Mouse (Mus musculus) Patski (cell line): ENCODE results near the gene Yipf2. TPM values are rescaled to one million over a fixed set of nuclear protein-coding genes. Genes with fewer than 3 reads are reported as not detected.
"Not testable (repeated sequence)": the region's sequence is repeated elsewhere in the genome, so short reads cannot be mapped to it uniquely, and the experiment has no call there.

Experiments
- ATAC-seq: fragments of 100-300 bp; one replicate; pipeline ENCODE4 v1.8.0; 2021
- CTCF ChIA-PET: fragments of 350-600 bp; sonication (Branson Sonifier 250); formaldehyde crosslinking; loops from one replicate; lab custom pipeline; 2022; ENCODE audit warnings: inconsistent platforms; lab: Charles Lee
- POLR2A ChIA-PET: fragments of 350-600 bp; sonication (Branson Sonifier 250); formaldehyde crosslinking; loops from one replicate; lab custom pipeline; 2022; ENCODE audit warnings: antibody characterized with exemption, inconsistent platforms; lab: Charles Lee
- DNase-seq: peaks from one replicate; pipeline ENCODE4 v3.0.0-alpha.2; 2011; ENCODE audit warnings: low read depth, low spot score
- H3K27me3 ChIP-seq: fragments of 371-371 bp; one replicate; pipeline ENCODE4 v1.5.1; 2021
- CTCF ChIP-seq: fragments of 100-300 bp; IDR thresholded peaks from one replicate; pipeline ENCODE4 v1.5.1; 2021
- in situ Hi-C: fragments of 300-500 bp; cut with MboI; formaldehyde crosslinking; loops from 3 replicates; pipeline ENCODE4 v1.11.1; 2018; ENCODE audit warnings: low pct_unique_long_range_greater_than_20kb, mixed read lengths
- polyA plus RNA-seq: library from polyadenylated mRNA; unstranded; gene quantifications from one replicate; pipeline ENCODE4 v1.2.3, GENCODE M21; 2021

Gene Yipf2
- polyA plus RNA-seq, 1 experiment from 2014 or later, result 39.0 TPM

DNA sequence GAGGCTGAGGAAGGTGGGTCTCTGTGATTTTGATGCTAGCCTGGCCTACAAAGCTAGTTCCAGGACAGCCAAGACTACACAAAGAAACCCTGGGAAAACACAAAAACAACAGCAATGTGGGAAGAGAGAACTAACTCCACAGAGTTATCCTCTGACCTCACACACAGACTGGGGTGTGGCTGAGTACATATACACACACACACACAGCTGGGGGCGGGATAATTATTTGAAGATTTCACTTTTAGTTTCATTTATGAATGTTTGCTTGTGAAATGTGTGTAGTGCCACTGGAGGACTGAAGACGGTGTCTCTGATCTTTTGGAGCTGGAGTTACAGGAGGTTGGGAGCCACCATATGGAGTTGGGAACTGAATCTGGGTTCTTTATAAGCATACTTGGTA is 8.4 kb upstream of the Yipf2 start:
- ATAC-seq (no peak), DNase-seq (no peak)
- TF ChIP-seq CTCF, result no peak
- POLR2A ChIA-PET, result no interaction called here
- CTCF ChIA-PET, result interaction anchor here (0.9 to 3.1 kb wide), 7 partner anchors 9 to 160 kb away, joined by 3 to 13 read pairs (median 6); partner anchors contain the start of genes Spc24, Timm29 and Yipf2
- no peaks in the 10 kb centered on the region for H3K27me3 ChIP-seq
- in situ Hi-C loops, result no loop called here

DNA sequence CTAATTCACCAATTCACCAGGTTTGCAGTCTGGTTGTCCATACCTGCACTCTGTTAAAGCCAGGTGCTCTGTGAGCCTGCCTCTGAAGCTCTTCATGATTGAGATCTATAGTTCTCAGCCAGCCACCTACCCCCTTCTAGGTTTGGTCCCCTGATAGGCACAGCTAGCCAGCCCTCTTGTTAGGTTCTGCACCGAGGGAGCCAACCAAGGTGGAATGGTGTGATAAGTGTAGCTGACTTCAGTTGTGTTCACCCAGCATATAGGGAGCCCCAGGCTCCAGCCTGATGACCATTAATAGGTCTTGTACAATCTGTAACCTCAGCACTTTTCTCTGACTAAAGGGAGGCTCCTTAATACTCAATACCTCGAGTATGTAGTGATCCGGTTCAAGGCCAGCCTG is 7.6 kb upstream of the Yipf2 start:
- TF ChIP-seq CTCF, result no peak
- ATAC-seq (no peak), DNase-seq (no peak)
- in situ Hi-C loops, result no loop called here
- ChIA-PET CTCF (interaction anchor here (1.7 to 1.9 kb wide), 2 partner anchors 8 to 204 kb away, joined by 6 read pairs; partner anchors contain the start of genes Timm29 and Yipf2), POLR2A (interaction anchor here (0.7 kb wide), 1 partner anchor 92 kb away, joined by 3 read pairs; no protein-coding TSS in a partner anchor)
- H3K27me3 ChIP-seq, result no peaks in the 10 kb centered on the region

DNA sequence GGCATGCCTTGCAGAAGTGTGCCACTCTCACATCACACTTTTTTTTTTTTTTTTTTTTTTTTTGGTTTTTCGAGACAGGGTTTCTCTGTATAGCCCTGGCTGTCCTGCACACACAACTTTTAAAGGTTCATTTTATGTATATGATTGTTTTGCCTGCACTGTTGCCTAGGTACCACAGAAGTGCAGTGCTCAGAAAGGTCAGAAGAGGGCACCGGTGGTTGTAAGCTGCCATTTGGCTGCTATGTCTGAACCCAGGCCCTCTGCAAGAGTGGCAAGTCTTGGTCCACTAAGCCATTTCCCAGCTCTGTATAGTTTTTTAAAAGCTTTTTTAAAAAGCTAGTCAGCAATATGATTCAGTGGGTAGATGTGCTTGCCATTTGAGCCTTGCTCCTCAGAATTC is 5.6 kb upstream of the Yipf2 start:
- no peak for DNase-seq
- no peaks in the 10 kb centered on the region for H3K27me3 ChIP-seq
- in situ Hi-C loops, result no loop called here
- no peak for TF ChIP-seq CTCF
- no peak for ATAC-seq
- ChIA-PET POLR2A (interaction anchor here (0.9 kb wide), 1 partner anchor 43 kb away, joined by 3 read pairs; no protein-coding TSS in a partner anchor), CTCF (interaction anchor here (1.0 to 1.9 kb wide), 3 partner anchors 28 to 206 kb away, joined by 3 to 6 read pairs (median 3); no protein-coding TSS in a partner anchor)

DNA sequence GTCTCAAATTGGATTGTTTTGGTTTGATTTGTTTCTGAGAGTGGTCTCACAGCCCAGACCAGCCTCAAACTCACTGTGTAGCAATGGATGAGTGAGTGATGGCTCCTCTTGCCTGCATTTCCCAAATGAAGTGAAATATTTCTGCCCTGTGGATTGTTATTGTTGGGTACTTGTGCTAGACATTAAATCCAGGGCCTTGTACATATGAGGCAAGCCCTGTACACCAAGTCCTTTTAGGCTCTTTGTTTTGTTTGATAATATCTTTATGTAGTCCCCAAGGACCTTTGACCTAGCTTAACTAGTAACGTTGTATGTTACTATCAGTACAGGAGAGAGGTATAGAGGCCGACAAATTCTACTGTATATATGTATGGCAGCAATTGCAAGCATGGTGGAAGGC is 2.2 kb upstream of the Yipf2 start:
- in situ Hi-C loops, result loop anchor here (5.0 kb wide), 1 partner anchor 48 kb away; the partner anchor contains the start of gene Carm1
- no peak for TF ChIP-seq CTCF

DNA sequence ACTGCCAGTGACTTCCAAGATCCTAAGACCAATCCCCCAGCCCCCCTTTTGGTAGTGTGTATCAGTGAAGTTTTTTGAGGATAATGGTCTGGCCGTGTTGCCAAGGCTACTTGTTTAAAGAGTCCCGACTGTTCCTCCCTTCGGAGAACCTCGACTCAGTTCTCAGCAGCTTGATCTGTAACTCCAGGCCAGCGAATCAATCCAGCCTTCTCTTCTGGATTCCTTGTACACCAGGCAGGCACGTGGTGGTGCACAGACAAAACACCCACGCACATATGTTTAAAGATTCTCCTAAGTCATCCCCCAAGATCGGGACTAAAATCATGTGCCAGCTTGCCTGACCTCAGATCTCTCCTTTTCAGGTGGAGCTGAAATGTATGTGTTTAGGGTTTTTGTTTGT is 1.7 kb upstream of the Yipf2 start:
- in situ Hi-C loops, result loop anchor here (5.0 kb wide), 1 partner anchor 47 kb away; the partner anchor contains the start of gene Carm1
- CTCF ChIA-PET, ATAC-seq, DNase-seq, POLR2A ChIA-PET, H3K27me3 ChIP-seq: not testable (repeated sequence)

More for the DNA sequence above, 2.2 kb upstream of the Yipf2 start:
- ChIA-PET CTCF (interaction anchor here (1.6 kb wide), 1 partner anchor 64 kb away, joined by 3 read pairs; no protein-coding TSS in a partner anchor), POLR2A (no interaction called here)
- H3K27me3 ChIP-seq, result no peaks in the 10 kb centered on the region
- DNase-seq (no peak), ATAC-seq (no peak)

DNA sequence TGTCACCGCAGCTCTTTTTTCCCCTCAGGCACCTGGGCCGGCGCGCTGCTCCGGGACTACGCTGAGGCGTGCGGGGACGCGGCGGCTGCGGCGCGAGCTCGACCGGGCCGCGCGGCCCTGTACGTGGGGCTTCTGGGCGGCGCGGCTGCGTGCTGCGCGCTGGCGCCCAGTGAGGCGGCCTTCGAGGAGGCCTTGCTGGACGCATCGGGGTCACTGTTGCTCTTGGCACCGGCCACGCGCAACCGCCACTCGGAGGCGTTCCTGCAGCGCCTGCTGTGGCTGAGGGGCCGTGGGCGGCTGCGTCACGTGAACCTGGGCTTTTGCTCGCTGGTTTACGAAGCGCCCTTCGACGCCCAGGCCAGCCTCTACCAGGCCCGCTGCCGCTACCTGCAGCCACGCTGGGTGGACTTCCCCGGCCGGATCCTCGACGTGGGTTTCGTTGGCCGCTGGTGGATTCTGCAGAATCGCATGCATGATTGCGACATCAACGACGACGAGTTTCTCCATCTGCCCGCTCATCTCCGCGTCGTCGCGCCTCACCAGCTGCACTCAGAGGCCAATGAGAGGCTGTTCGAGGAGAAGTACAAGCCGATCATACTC is 594 bp upstream of the Yipf2 start:
- ChIA-PET POLR2A (no interaction called here), CTCF (interaction anchor here (1.8 kb wide), 1 partner anchor 47 kb away, joined by 5 read pairs; no protein-coding TSS in a partner anchor)
- ATAC-seq, result peak; percentile 38
- no peak for TF ChIP-seq CTCF
- DNase-seq, result no peak
- no peaks in the 10 kb centered on the region for H3K27me3 ChIP-seq
- in situ Hi-C loops, result loop anchor here (5.0 kb wide), 1 partner anchor 46 kb away; the partner anchor contains the start of gene Carm1

DNA sequence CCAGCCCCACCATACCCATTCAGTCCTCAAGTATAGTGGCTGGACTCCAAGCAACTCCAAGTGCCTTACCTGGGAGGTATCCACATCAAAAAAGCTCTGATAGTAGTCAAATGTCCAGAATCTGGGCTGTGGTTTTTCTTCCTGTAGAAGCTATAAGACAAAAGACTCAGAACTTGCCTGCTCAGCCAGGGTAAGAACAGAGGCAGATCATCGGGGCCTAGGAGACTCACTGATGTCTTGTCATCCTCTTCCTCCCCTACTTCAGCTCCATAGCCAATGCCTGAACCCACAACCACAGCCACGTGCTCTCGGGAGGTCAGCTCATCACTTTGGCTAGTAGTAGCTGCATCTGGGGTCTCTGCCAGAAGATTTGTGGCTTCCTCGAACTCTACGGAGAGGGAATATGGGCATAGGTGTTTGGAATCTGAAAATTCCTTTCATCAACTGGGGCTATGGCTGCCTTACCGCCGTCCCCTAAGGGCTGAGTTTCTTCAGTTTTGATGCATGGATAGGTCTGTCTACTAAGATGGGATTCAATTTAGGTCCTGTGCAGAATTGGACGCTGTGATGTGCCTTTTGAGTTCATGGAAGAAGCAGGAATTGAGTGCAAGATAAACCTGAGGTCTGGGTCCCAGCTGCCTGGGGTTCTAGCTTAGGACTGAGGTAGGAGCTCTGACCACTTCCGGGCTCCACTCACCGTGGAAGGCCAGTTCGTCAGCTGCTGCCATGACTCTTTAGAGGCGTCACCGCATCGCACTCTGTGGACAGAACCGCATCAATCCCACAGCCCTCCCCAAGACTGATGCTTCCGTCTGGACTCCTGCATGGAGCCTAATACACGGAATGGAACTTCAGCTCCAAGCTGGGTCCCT is 561 bp downstream of the Yipf2 start:
- ATAC-seq (peak; percentile 13), DNase-seq (peak; percentile 19)
- ChIA-PET CTCF (interaction anchor here (1.0 to 1.8 kb wide), 2 partner anchors 9 to 46 kb away, joined by 5 to 6 read pairs; no protein-coding TSS in a partner anchor), POLR2A (interaction anchor here (0.6 to 0.8 kb wide), 2 partner anchors 11 to 27 kb away, joined by 4 to 5 read pairs; no protein-coding TSS in a partner anchor)
- no peaks in the 10 kb centered on the region for H3K27me3 ChIP-seq
- TF ChIP-seq CTCF, result no peak
- in situ Hi-C loops, result loop anchor here (5.0 kb wide), 1 partner anchor 45 kb away; the partner anchor contains the start of gene Carm1

DNA sequence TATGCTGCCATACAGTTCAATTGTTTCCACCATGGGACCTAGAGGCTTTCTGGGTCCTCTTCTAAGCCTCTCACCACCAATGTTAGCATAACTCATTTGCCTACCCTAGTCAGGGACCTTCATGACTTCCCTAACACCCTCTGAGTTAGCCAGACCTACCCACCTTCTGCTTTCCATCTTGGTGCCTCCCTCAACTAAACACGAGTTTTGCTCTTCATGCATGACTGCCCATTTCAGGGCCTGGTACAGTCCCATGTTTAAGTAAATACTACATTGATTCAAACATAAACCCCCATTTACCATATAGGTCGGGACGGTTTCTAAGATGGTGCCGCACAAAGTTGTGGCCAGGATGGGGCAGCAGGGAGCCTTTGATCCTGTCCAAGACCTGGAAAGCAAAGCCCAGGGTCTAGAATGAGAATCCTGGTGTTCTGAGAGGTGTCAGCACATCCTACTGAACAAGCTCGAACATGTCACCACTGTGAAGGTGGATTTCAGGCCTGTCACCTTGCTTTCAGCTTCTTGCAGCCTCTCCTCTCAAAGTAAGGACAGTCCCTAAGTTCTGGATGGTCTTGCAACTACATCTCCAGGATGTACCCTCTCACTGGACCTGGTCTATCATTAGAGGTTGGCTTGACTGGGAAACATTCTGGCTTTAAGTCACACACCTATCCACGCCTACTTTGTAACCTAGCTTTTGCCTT is 1.3 kb downstream of the Yipf2 start:
- CTCF ChIA-PET, result interaction anchor here (1.8 kb wide), 1 partner anchor 45 kb away, joined by 5 read pairs; no protein-coding TSS in a partner anchor
- TF ChIP-seq CTCF, result no peak
- DNase-seq, result no peak
- POLR2A ChIA-PET, result no interaction called here
- H3K27me3 ChIP-seq, result no peaks in the 10 kb centered on the region
- ATAC-seq, result no peak
- in situ Hi-C loops, result loop anchor here (5.0 kb wide), 1 partner anchor 44 kb away; the partner anchor contains the start of gene Carm1

DNA sequence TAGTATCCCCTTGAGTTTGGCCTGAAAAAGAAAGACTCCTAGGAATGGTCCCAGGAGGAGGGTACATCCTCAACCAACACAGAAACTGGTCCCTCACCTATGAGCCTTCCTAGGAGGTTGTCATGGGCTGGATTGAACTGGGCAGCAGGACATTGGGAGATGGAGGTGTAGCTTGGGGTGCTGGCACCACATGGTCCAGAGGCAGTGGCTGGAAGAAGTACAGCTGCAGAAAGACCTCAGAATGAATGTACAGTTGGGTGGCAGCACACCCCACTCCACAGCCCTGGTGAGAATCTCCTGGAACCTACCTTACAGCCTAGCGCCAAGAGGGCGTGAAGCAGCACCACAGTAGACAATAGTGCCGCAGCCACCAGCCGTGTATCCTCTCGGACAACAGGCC is 3.1 kb downstream of the Yipf2 start:
- DNase-seq (no peak), ATAC-seq (no peak)
- ChIA-PET POLR2A (no interaction called here), CTCF (no interaction called here)
- in situ Hi-C loops, result no loop called here
- no peak for TF ChIP-seq CTCF
- no peaks in the 10 kb centered on the region for H3K27me3 ChIP-seq

DNA sequence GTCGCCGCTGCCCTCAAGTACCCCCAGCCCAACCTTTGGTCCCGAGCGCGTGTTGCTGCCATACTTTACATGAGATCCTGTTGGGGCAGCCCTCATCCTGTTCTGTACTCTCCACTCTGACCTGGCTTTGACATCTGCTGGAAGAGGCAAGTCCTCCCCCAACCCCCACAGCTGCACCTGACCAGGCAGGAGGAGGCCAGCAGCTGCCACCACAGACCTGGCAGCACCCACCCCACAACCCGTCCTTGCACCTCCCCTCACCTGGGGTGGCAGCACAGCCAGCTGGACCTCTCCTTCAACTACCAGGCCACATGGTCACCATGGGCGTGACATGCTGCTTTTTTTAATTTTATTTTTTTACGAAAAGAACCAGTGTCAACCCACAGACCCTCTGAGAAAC is 4.3 kb downstream of the Yipf2 start:
- ChIA-PET POLR2A (interaction anchor here (0.5 kb wide), 1 partner anchor 27 kb away, joined by 4 read pairs; no protein-coding TSS in a partner anchor), CTCF (no interaction called here)
- in situ Hi-C loops, result no loop called here
- TF ChIP-seq CTCF, result no peak
- H3K27me3 ChIP-seq, result no peaks in the 10 kb centered on the region
- ATAC-seq (no peak), DNase-seq (no peak)
